Mouse (Mus musculus): Measurements from ENCODE around the gene Atp2b2. TPM values are rescaled to one million over a fixed set of nuclear protein-coding genes. Genes with fewer than 3 reads are reported as not detected.

Gene Atp2b2
- polyA plus RNA-seq, 1 experiment from 2014 or later = 13.4 TPM

DNA sequence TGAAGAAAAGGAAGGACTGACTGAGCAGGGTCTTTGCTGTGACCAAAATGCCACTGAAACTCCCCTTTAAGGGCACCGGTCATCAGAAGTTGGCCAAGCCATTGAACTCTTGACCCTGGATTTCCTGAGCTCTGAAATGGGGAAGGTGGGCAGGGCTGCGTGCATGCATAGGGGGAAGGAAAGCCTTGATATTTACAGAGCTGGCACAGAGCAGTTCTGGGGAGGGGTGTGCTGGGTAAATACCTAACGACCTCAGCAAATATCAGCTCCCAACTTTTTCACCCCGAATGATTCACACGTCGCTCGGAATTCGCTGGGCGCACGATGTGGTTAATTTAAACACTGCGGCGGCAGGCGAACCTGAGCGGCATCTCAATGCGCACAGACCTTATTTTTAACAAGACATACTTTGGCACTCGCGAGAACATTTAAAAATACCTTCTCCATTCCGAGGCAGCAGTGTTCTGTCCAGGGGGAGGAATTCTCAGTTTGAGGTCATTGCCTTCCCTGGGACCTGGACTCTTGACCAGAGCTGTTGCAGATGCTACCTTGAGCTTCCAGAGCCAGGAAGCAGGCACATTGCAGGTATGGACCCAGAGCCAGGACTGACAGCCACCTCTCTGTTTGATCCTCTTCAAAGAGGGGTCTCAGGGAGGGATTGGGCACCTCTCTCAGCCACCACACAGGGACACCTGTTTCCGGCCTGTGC is 85.0 kb downstream of the Atp2b2 start:
- Histone ChIP-seq H3K27me3 (replicated peaks; ENCODE audit: control insufficient read depth, insufficient read depth, low read length) (no peaks in the 10 kb centered on the region), H3K36me3 (ENCODE audit: control insufficient read depth, insufficient read depth, low read length) (no peaks in the 10 kb centered on the region), H3K9me3 (replicated peaks; ENCODE audit: control insufficient read depth, low read length) (no peaks in the 10 kb centered on the region), H3K9ac (ENCODE audit: low read length) (no peak overlapping the region), H3K27ac (ENCODE audit: low read depth, low read length) (no peak overlapping the region), H3K4me1 (ENCODE audit: control insufficient read depth, insufficient read depth, low read length) (no peaks in the 10 kb centered on the region), H3K4me3 (ENCODE audit: low read depth, low read length) (no peak overlapping the region), H3K4me2 (ENCODE audit: low read length) (no peak overlapping the region)
- DNase-seq (ENCODE audit: low spot score) (no peak), ATAC-seq (no peak)
- 69% methylated on average over 19 of the region's 19 CpGs for WGBS

DNA sequence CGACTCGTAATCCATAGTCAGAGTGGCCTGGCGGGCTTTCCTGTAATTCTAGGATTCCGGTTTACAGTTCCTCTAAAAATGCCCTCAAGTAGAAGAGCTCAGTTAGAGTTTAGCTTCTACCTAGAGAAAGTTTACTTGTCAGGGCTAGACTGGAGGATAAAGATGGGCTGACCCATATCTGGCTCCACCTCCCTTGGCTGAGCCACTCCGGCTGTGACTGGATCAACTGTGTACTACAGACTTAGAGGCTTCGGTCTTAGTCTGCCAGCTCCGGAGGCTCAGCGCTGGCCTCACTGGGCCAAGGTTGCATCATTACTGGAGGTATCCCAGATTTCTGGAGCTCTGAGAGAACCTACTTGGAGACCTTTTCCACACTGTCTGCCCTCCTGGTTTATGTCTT is 94.9 kb downstream of the Atp2b2 start:
- Histone ChIP-seq H3K4me3 (ENCODE audit: low read depth, low read length) (no peak overlapping the region), H3K4me1 (ENCODE audit: control insufficient read depth, insufficient read depth, low read length) (peaks cover under 1% of the 10 kb centered on the region; the same call in 1 of the 2 replicates), H3K27ac (ENCODE audit: low read depth, low read length) (no peak overlapping the region), H3K27me3 (replicated peaks; ENCODE audit: control insufficient read depth, insufficient read depth, low read length) (no peaks in the 10 kb centered on the region), H3K9ac (ENCODE audit: low read length) (no peak overlapping the region), H3K4me2 (ENCODE audit: low read length) (no peak overlapping the region), H3K9me3 (replicated peaks; ENCODE audit: control insufficient read depth, low read length) (no peaks in the 10 kb centered on the region), H3K36me3 (ENCODE audit: control insufficient read depth, insufficient read depth, low read length) (no peaks in the 10 kb centered on the region)
- no peak for DNase-seq (ENCODE audit: low spot score)
- no peak for ATAC-seq
- WGBS = 89% methylated on average over 8 of the region's 8 CpGs

DNA sequence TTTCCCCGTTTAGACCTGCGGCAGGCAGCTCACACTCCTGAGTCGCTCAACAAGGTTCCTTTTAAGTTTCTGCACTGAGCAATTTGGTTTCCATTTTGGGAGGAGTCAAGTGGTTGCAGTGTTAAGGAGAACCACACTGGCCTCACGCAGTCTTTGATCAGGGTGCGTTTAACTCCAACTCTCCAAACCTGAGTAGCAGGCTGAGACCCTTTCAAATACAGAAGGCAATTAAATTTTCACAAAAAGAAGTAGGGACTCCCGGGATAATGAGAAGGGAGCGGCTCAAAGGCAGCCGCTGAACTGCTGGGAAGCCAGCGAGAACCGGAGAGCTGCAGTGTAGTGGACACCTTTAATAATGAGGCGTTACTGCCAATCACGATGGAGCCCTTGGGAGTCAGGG is 100.1 kb downstream of the Atp2b2 start:
- Histone ChIP-seq H3K36me3 (ENCODE audit: control insufficient read depth, insufficient read depth, low read length) (no peaks in the 10 kb centered on the region), H3K9ac (ENCODE audit: low read length) (no peak overlapping the region), H3K27ac (ENCODE audit: low read depth, low read length) (no peak overlapping the region), H3K9me3 (replicated peaks; ENCODE audit: control insufficient read depth, low read length) (no peaks in the 10 kb centered on the region), H3K4me3 (ENCODE audit: low read depth, low read length) (no peak overlapping the region), H3K27me3 (replicated peaks; ENCODE audit: control insufficient read depth, insufficient read depth, low read length) (no peaks in the 10 kb centered on the region), H3K4me1 (ENCODE audit: control insufficient read depth, insufficient read depth, low read length) (peaks cover 12% of the 10 kb centered on the region), H3K4me2 (ENCODE audit: low read length) (no peak overlapping the region)
- ATAC-seq = 0 out of 2 replicates have a peak, but pooled peaks have one; percentile 44
- peak; percentile 40 for DNase-seq (ENCODE audit: low spot score)
- 4% methylated on average over 12 of the region's 12 CpGs for WGBS

DNA sequence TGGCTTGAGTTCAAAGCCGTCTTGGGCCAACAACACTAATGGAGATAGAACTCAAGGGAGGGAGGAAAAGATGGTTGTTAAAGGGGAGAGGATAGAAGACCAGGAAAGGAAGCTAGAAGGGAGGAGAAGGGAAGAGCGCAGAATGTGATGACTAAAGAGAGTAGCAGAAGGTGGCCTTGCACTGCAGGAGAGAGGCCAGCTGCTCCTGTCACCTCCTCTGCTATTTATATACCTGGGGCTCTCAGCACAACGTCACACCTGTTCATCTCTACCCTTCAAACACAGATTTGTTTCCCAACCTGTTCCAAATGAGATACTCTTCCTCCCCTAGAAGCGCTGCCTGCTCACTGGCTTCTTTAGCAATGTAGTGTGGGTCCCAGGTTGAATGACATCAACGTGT is 101.1 kb downstream of the Atp2b2 start:
- H3K9me3 ChIP-seq (replicated peaks; ENCODE audit: control insufficient read depth, low read length) = no peaks in the 10 kb centered on the region
- no peak overlapping the region for H3K27ac ChIP-seq (ENCODE audit: low read depth, low read length)
- H3K4me3 ChIP-seq (ENCODE audit: low read depth, low read length) = no peak overlapping the region
- 86% methylated on average over 5 of the region's 5 CpGs for WGBS
- no peaks in the 10 kb centered on the region for H3K36me3 ChIP-seq (ENCODE audit: control insufficient read depth, insufficient read depth, low read length)
- H3K4me2 ChIP-seq (ENCODE audit: low read length) = no peak overlapping the region
- DNase-seq (ENCODE audit: low spot score) (no peak), ATAC-seq (no peak)
- no peak overlapping the region for H3K9ac ChIP-seq (ENCODE audit: low read length)
- H3K4me1 ChIP-seq (ENCODE audit: control insufficient read depth, insufficient read depth, low read length) = peaks cover 22% of the 10 kb centered on the region
- H3K27me3 ChIP-seq (replicated peaks; ENCODE audit: control insufficient read depth, insufficient read depth, low read length) = no peaks in the 10 kb centered on the region

DNA sequence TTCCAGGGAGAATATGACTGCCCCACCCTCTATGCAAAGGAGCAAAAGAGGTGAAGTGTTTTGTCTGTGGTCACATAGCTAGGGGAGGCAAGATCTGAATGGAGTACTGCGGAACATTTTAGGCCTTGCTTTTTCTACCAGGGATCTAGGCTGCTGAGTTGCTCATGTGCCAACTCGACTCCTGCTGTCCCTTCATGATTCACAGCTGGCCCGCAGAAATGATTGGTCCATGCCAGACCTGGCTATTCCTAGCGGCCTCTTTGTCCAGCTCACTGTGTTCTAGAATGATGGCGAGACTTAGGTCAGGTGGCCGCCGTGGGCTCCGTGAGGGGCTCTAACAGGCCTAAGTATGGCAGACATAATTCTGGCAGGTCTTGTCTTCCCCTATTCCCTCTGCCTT is 103.0 kb downstream of the Atp2b2 start:
- Histone ChIP-seq H3K9me3 (replicated peaks; ENCODE audit: control insufficient read depth, low read length) (no peaks in the 10 kb centered on the region), H3K27me3 (replicated peaks; ENCODE audit: control insufficient read depth, insufficient read depth, low read length) (no peaks in the 10 kb centered on the region), H3K36me3 (ENCODE audit: control insufficient read depth, insufficient read depth, low read length) (no peaks in the 10 kb centered on the region), H3K9ac (ENCODE audit: low read length) (no peak overlapping the region), H3K4me1 (ENCODE audit: control insufficient read depth, insufficient read depth, low read length) (peaks cover 23% of the 10 kb centered on the region), H3K27ac (ENCODE audit: low read depth, low read length) (no peak overlapping the region), H3K4me3 (ENCODE audit: low read depth, low read length) (no peak overlapping the region), H3K4me2 (ENCODE audit: low read length) (no peak overlapping the region)
- WGBS = 89% methylated on average over 8 of the region's 8 CpGs
- no peak for ATAC-seq
- no peak for DNase-seq (ENCODE audit: low spot score)

DNA sequence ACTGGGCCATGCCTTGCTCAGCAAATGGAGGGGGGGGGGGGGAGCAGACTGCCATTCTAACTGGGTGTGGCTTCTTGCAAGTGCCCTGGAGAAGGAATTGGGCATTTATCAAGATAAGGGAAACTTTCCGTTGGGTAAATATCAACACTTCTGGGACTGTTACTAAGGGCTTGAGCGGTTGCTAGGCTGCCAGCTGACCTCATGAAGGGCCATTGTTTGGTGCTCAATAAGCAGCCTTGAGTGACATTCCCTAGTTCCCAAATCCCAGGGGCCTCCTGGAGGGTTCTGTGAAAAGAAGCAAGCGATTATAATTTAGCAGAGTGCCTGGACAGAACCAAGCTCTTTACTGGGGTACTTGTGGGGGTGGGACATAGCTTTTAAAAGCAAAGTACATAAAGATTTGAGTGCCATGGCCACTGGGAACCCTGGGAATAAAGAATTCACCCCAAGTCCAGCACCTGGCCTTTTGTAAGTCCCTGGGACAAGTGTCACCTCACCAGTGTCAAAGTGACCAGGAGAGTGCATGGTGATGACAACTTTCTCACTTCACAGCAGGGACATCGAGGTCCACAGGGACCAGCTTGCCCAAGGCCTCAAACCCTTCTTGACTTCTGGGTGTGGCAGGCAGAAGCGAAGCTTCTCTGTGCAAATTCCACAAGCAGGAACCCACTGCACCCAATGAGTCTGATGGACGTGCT is 105.5 kb downstream of the Atp2b2 start:
- H3K9ac ChIP-seq (ENCODE audit: low read length) = no peak overlapping the region
- ATAC-seq = peak; percentile 78
- no peak overlapping the region for H3K27ac ChIP-seq (ENCODE audit: low read depth, low read length)
- H3K4me2 ChIP-seq (ENCODE audit: low read length) = no peak overlapping the region
- no peak overlapping the region for H3K4me3 ChIP-seq (ENCODE audit: low read depth, low read length)
- DNase-seq (ENCODE audit: low spot score) = peak; percentile 83
- no peaks in the 10 kb centered on the region for H3K27me3 ChIP-seq (replicated peaks; ENCODE audit: control insufficient read depth, insufficient read depth, low read length)
- H3K36me3 ChIP-seq (ENCODE audit: control insufficient read depth, insufficient read depth, low read length) = no peaks in the 10 kb centered on the region
- no peaks in the 10 kb centered on the region for H3K9me3 ChIP-seq (replicated peaks; ENCODE audit: control insufficient read depth, low read length)
- peaks cover 18% of the 10 kb centered on the region for H3K4me1 ChIP-seq (ENCODE audit: control insufficient read depth, insufficient read depth, low read length)
- WGBS = 18% methylated on average over 6 of the region's 6 CpGs

DNA sequence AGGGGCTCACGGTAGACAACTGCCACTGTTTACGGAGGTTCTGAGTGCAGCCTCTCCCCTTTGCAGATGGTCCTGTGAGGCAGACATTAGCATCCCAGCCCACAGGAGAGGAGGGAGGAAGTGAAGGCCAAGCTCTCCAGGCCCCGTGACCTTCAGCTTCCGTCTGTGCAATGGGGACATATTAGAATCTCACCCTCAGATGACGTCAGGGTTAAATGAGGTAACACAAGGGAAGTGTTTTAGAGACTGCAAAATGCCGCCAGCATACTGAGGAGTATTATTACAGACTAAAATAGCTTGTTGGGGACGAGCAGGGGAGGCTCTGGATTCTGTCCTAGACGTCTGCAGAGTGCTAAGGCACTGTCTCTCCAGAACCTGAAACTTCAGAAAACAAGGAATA is 106.3 kb downstream of the Atp2b2 start:
- DNase-seq (ENCODE audit: low spot score) = no peak
- no peak for ATAC-seq
- Histone ChIP-seq H3K9me3 (replicated peaks; ENCODE audit: control insufficient read depth, low read length) (no peaks in the 10 kb centered on the region), H3K27ac (ENCODE audit: low read depth, low read length) (no peak overlapping the region), H3K27me3 (replicated peaks; ENCODE audit: control insufficient read depth, insufficient read depth, low read length) (no peaks in the 10 kb centered on the region), H3K4me1 (ENCODE audit: control insufficient read depth, insufficient read depth, low read length) (peaks cover 18% of the 10 kb centered on the region), H3K9ac (ENCODE audit: low read length) (no peak overlapping the region), H3K36me3 (ENCODE audit: control insufficient read depth, insufficient read depth, low read length) (no peaks in the 10 kb centered on the region), H3K4me2 (ENCODE audit: low read length) (no peak overlapping the region), H3K4me3 (ENCODE audit: low read depth, low read length) (no peak overlapping the region)
- WGBS = 46% methylated on average over 8 of the region's 8 CpGs

DNA sequence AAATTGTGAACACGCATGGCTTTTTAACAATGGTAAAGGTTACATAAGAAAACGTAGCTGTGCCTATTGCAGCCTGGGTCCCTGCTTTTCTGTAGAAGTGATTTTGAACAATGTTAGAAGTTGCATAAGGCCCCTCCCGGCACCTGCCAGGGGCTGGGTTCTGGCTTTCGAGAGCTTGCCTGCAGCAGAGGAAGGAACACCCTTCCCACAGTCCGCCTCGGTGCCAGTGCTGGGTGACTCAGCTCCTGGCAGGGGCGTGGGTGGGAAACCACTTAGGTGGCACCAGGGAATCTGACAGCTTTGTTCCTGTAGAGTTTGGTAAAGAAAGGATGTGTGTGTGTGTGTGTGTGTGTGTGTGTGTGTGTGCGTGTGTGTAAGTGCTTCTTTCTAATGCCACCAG is 107.7 kb downstream of the Atp2b2 start:
- 48% methylated on average over 8 of the region's 8 CpGs for whole genome bisulfite sequencing
- no peak for DNase-seq (ENCODE audit: low spot score)

More for the DNA sequence above, 107.7 kb downstream of the Atp2b2 start:
- no peak overlapping the region for H3K4me2 ChIP-seq (ENCODE audit: low read length)
- no peaks in the 10 kb centered on the region for H3K9me3 ChIP-seq (replicated peaks; ENCODE audit: control insufficient read depth, low read length)
- no peak overlapping the region for H3K9ac ChIP-seq (ENCODE audit: low read length)
- H3K4me1 ChIP-seq (ENCODE audit: control insufficient read depth, insufficient read depth, low read length) = peaks cover 13% of the 10 kb centered on the region
- no peaks in the 10 kb centered on the region for H3K27me3 ChIP-seq (replicated peaks; ENCODE audit: control insufficient read depth, insufficient read depth, low read length)
- H3K27ac ChIP-seq (ENCODE audit: low read depth, low read length) = no peak overlapping the region
- H3K4me3 ChIP-seq (ENCODE audit: low read depth, low read length) = no peak overlapping the region
- no peak for ATAC-seq
- no peaks in the 10 kb centered on the region for H3K36me3 ChIP-seq (ENCODE audit: control insufficient read depth, insufficient read depth, low read length)

All from forebrain, embryonic 14.5 days (tissue).